Mouse (Mus musculus) heart, postnatal 0 days (tissue): ENCODE results near the gene Spp1.

Experiments used
- CTCF ChIP-seq: IDR thresholded peaks from 2 replicates; pipeline ENCODE4 v1.5.1; 2016; ENCODE audit warnings: antibody characterized with exemption, control low read depth, low read depth
- EP300 ChIP-seq: IDR thresholded peaks from 2 replicates; pipeline ENCODE4 v1.6.1; 2016; ENCODE audit warnings: antibody characterized with exemption, low read depth

GRCm38 (mm10) chr5:104472371-104472770, 37.5 kb downstream of the Spp1 start:
- TF ChIP-seq CTCF (peak; percentile 19; the same call in 1 of the 2 replicates), EP300 (no peak)
